Mouse (Mus musculus) liver (tissue): ENCODE results near the gene Lamtor3.
"Not testable (repeated sequence)": the region's sequence is repeated elsewhere in the genome, so short reads cannot be mapped to it uniquely, and the experiment has no call there.

Source experiments
- DNase-seq: peaks from one replicate; pipeline ENCODE4 v3.0.0-alpha.2; 2020; ENCODE audit warnings: mixed read lengths

Lamtor3 gene

DNA sequence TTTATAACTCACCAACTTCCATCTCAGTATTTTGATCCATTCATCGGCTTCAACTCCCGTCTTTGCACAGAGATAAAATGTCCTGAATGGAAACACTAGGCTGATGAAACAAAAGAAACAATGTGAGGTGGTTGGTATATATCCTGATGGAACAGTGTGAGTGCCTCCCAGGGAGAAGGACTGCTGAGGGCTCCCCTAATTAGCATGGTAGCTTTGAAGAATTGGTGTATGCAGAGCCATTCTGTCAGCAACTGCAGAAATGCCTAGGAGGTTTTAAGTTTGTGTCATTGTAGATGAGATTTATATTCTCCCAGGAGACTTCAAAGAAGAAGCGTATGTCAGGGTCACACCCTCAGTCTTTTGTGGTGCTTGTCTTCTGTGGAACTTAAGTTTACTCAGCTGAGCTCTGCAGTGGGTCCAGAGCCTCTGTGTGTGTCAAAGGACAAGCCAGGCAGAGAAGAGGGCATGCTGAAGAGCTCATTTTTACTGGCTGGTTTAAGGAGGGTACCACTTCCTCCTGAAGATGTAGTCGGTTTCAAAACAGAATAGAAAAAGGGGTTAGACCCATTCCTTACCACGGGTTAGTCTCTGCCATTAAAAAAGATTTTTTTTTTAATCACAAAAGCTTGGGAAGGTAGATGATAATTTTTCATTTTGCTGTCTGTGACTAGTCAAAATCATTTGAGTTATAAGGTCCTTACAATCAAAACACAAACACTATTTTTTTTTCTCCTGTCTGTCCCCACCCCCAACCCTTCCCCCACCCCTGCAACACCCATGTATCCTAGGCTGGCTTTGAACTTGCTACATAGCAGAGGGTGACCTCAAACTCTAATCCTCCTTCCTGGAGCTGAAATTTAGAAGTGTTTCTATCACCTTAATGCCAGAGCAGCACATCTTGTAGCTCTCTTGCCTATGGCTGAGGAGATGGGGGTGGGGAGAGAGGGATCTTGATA, 17.5 kb downstream of the Lamtor3 start:
- no peak for DNase-seq

DNA sequence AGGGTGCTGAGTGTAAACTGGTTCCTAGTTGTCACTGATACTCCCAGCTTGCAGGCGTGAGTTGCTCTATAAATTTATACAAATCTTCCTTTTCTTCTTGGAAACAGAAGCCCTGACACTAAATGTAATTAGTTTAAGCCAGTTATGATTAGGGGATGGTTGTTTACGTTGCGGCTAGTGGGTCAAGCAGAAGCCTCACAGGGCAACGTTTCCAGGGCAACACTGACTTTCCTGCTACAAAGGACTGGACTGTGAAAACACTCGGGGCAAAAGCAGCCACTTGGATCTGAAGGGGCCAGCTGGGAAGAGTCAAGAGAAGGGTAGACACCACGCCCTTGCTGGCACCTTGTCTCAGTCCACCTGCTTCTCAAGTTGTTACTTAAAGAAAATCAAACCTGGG, 18.2 kb downstream of the Lamtor3 start:
- no peak for DNase-seq

DNA sequence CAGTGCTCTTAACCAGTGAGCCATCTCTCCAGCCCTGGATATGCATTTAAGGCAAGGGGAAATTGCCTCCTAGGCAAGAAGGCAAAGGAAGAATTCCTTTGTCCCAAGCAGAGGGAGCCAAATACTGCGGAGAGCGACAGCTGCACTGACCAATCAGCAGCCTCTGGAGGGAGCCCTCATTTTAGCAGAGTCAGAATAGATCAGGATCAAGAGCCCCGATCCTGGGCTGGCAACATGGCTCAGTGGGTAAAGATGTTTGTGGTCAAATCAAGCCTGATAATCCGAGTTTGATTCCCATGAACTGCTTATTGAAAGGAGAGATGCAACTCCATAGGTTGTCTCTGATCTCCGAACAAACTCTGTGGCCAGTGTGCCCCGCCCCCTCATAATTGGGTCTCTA, 20.3 kb downstream of the Lamtor3 start:
- DNase-seq = peak; percentile 43

DNA sequence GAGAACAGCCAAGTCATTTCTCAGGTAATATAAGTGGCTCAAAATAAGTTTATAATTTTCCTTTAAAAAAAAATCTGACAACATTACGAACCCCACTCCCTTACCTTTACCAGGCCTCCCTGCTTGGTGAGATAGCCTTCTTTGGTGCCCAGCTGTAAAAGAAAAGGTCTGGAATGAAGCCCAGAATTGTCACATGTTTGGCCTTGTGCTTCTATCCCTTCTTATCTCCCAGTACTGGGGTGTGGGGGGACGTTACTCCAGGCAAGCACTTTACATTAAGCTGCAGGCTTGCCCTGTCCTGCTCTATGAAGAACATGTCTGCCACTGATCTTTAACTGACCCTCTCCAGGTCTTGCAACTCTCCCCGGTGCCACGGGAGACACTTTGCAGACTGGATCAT, 22.5 kb downstream of the Lamtor3 start:
- peak; percentile 67 for DNase-seq

DNA sequence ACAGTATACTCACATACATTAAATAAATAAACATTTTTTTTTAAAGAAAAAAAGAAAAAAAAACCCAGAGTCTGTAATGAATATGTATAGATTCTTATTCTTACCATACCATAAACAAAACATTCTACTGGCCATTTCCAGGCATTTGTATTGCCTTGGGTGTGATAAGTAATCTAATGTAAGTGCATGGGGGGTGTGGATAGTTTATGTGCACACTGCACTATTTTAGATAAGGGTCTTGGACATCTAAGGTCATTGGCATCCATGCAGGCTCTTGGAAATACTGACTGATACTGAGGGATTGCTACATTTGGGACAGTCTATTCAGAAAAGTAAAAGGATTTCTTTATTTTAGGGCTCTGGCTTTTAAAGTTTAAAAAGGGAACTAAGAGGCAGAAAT, 23.2 kb downstream of the Lamtor3 start:
- no peak for DNase-seq

DNA sequence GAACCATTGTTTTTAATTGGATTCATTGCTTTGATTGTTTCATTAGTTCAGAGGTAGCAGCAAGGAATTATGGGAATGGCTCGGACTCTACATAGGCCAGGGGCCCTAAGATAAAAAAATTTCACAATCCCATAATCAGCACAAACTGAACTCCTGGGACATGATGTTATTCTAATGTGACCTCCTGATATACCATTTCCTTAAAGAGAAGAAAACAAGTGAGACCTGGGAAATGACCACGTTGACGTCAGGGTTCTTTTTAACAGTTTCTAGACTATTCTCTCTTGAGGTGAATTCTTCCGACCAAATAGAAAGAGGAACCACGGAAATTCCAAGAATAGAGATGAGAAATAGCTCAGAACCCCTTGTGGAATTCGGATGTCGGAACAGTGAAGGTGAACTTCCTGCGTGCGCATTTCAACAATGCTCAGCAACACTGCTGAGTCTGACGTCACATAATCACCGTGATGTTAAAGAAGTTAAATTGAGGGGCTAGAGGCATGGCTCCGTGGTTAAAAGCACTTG, 23.9 kb downstream of the Lamtor3 start:
- no peak for DNase-seq

DNA sequence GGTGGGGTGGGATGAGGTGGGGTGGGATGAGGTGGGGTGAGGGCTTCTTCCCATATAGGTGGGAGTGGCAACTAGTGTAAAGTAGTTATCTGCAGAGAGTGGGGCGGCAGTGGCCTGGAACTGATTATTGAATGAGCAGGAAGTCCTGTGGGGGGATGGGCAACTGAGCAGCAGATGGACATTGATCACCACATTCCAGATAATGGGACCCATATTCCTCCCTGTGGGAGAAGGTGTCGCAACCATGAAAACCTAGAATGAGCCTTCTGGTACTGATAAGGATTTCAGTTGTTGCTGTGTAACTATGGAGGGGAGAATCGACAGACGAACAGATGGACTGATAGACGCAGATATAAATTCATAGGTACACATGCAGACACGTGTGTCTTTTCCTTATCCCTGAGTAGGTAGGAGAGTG, 25.4 kb downstream of the Lamtor3 start:
- DNase-seq = peak; percentile 78

DNA sequence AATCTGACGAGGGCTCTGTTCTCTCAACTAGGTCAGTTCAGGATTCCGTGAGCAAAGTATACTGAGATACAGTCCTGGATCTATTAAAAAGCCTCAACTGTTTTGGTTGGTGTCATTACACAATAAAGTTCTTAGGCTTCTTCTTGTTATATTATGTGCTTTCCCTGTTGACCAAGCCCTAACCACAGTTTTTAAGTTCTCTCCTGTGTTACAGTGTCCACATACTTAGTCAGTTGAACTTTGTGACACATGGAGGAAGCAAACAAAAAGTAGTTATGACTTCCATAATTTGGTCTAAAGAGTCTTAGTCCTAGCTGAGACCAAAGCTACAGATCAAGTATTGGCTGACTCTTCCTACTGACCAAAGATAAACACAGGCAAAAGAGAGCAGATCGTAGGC, 28.5 kb downstream of the Lamtor3 start:
- DNase-seq = no peak

DNA sequence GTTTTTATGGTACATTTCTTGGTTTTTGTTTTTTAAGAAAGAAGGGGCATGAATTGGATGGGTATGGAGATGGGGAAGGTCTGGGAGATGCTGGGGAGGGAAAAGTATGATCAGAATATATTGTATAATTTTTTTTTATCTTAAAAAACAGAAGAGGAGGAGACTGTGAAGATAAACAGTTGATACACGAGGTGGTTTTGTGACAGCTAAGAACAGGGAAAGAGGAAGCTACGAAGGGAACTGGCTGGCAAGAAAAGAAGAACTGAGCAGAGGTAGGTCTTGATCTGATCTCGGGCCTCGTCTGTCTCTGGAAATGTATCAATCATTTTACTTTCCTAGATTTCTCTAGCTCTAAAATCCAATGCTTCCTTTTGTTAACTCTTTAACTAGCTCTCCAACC, 29.2 kb downstream of the Lamtor3 start:
- no peak for DNase-seq

DNA sequence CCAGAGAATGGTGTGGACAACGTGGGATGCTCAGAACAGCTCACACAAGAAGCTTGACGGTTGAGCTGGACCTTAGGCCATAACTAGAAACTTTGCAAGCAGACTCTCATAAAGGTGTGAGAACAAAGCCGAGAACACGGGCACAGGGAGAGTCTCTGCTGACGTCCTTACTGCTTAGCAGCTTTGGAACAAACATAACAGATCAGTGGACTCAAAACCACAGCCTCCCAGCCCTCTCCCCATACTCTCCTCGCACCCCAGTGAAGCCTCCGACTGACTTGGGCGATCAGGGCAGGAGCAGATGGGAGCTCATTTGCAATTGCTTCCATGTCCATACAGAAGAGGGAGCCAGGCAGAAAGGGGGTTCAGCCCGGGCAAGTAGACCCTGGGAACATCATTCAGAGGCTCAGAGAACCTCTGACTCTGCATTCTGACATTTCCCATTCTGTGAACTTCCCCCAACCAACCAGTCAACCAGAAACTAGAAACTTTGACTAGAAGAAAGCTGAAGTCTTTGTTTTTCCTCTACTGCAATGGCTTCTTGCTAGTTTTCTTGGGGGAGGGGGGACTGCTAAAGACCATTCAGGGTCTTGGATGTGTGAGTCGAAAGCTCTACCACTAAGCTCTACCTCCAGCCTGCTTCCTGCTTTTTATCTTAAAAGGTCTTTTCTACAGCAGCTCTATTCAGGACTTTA, 32.0 kb downstream of the Lamtor3 start:
- DNase-seq = no peak

DNA sequence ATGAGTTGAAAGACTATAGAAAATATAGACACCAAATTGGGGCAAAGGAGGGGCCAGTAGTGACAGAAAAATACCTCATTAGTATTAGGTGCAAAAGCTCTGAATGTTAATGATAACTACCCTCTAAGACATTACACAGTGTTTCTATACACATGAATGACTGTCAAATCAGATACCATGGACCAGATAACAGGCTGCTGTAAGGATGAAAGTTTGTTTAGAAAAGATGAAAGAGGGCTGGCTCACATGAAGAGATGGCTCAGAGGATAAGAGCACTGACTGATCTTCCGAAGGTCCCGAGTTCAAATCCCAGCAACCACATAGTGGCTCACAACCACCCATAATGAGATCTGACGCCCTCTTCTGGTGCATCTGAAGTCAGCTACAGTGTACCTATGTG, 33.0 kb downstream of the Lamtor3 start:
- DNase-seq = not testable (repeated sequence)

DNA sequence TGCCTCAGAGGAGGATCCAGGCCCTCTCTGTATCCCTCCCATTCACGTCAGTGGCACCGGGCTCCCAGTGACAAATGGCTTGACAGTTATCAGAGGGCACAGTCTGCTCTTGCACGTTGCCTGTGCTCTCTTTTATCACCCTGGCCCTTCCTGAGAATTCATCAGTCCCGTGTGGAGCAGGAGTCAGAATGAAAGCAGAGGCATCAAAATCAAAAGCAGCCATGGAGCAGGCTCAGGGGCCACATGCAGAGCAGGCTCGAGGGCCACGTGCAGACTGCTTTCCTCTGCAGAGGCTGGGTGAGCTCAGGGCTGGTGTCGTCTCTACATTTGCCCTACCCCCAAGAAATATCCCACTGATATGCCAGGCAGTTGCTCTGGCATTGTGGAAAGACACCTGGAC, 33.5 kb downstream of the Lamtor3 start:
- peak; percentile 73 for DNase-seq

DNA sequence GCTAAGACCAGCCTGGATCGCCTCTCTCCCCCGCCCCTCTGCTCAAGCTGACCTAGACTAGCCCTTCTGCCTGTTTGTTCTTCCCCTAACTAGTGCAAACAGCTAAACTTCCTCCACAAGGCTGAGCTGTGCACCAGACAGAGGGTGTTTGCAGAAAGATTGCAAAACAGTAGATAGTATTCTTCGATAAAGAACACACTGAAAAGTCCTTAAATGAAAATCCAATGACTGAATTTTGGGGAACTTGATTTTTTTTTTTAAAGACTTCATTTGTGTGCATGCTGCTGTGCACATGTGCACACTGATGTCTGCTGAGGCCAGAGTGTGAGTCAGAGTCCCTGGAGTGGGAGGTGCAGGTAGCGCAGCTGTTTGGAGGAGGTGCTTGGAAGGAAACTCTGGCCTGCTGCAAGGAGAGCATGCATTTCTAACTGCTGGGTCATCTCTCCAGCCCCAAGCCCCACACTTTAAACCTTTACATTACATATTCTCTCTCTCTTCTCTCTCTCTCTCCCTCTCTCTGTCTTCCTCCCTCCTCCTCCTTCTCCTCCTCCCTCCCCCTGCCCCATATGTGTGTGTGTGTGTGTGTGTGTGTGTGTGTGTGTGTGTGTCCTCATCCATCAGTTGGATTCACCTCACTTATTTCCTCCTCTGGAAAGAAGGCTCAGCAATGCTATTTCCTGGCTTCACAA, 34.1 kb downstream of the Lamtor3 start:
- peak; percentile 59 for DNase-seq

DNA sequence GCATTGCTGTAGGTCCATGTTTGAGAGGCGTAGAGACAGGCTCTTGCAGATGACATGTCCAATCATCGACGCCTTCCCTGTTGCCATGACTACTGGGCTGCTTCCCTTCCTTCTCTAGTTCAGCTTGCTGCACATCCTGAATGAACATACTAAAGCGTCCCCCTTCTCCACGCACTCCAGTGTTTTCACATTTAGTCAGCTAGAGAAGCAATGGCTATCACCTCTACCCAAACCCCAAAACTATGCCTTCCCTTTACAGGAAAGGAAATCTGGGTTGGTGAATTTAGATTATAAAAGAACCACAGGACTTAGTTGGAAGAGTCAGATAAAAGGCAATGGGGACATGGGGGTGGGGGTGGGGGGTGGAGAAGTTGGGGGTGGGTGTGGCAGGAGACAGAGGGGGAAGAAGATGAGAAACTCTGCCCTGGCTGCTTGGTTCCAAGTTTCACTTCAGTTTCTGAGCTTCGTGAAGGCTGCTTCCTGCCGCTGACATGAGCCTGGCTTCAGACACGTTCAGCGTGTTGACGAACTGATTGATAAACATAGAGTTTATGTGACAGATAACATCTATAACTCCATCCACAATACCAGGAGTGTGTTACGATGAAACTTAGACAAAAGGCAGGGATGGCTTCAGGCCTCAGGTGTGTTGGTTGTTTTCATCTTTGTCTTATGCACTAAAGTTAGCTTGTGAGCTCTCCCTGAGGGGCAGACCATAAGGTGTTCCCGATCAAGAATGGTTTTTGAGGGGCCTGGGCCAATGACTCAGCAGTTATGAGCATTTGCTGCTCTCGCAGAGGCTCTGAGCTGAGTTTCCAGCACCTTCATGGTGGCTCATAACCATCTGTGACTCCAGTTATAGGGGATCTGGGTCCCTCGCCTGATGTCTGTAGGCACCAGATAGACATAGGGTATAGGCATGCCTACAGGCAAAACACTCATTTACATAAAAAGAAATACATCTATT, 34.9 kb downstream of the Lamtor3 start:
- DNase-seq = peak; percentile 74

DNA sequence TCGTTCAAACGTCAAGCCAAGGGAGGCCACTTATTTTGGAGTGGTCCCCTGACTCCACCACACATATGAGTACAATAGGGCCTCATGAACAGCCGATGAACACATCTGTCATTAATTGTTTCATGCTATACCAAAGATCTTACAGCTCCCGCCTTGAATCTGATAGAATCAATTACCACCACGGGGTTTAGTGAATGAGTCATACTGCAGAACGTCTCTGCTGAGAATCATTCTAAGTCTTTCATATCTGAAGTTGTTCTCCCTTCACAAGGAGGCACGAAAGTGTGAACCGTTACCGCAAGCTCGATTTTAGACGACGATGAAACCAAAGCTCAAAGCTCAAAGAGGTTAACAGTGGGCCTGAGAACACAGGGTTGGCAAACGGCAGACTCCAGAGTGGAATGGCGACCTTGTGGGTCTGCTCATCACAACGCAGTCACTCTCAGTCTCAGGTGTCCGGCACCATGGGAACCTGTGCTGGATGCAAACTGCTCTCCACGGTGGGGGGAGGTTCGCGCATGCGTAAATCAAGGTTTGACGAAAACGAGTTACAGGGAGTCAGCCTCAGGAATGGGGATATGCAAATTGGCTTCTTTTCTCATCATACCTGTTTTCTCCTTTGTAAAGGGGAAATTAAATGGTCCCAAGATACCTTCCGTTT, 36.1 kb downstream of the Lamtor3 start:
- DNase-seq = no peak

DNA sequence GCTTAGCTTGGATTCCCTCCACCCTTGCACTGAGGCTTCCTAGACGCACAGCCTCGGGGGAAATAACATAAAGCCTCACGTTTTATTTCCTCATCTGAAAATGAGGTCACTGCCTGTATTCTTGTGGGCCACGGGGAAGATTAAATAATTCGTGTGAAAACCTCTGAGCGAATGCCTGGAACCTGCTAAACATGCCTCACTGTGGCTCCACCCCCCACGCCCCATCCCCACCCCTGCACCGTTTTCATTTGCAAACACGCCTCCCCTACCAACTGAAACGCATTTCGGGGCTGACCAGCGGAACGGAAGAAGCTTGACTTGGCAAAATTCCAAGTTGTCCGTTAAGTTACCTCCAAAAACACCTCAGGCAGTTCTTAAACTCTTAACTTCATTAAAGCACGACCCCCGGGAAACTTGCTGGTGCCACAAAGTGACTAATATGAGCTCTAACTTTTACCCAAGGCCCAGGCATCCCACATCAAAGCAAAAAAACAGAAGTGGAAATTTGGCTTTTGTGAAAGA, 37.3 kb downstream of the Lamtor3 start:
- DNase-seq = peak; percentile 86

DNA sequence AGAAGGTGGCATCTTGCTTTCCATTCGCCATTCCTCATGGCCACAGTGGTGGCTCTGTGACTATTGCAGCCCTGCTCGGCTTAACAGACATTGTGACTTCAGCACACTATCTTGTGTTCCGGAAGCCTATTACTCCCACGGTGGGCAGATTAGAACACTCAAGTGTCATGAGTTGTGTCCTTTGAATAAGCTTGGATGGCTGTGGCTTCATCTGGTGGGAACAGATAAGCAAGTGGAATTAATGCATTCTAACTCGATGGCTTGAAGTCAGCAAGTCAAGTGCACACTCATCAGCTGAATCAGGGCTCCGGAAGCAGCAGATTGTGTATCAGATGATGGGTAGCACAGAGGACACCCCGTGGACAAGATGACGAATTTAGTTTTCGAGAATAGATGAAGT, 39.6 kb downstream of the Lamtor3 start:
- DNase-seq = peak; percentile 76

DNA sequence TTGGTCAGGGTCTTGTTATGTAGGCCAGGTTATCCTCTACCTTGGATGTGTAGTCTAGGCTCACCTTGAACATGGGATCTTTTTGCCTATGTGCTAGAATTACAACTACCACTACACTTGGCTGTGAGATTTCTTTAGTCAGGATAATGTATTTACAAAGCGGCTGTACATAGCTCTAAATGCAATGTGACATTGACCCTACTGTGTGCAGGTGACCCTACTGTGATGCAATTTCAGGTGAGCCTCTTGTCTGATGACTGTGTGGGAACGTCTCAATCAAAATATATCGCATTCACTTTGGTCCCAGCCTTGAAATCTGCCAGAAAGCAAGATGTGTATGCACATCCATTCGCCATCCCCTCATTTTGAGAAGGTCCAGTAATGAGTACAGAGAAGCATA, 40.0 kb downstream of the Lamtor3 start:
- DNase-seq = no peak

DNA sequence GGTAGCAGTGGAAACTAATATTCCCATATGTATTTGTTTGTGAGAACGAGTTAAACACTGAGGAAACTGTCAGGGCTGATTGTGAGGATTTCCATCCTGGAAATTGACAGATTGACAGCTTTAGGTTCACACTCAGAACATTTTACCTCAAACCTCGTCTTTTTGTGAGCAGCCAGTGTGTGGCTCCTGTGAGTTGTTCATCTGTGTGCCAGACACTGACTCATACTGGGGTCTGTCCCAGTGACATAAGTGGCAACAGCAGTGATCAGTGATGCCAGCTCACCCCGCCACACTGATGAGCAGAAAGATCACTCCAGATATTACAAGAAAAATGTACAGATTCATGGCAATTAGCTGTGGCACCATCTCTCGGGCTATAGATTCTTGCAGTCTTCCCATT, 41.1 kb downstream of the Lamtor3 start:
- no peak for DNase-seq

DNA sequence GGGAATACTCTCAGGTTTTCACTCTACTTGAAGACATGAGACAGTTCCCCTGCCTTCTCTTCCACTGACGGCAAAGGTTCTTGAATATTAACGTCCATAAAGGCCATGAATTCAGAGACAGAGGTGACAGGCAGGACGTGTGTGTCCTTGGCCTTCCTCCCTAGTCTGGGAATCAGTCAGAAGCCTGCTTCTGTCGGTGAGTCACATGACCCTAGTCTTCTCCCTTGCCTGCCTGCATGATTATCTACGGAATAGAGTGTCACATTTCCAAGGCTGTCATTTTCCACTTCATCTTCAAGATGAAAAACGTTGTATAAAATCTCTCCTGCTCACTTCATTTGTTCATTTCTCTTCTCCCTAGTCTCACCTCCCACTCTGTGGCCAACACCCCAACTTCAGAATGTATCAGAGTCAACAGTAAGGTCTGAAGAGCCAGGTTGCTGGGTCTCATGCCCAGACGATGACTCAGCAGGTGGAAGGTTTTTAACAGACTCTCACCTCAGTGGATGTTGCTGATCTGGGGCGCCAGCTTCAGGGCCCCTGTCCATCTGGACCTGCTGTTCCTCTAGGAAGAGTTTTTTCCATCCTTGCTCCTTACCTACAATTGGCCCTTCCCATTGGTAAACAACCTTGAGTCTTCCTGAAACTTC, 43.6 kb downstream of the Lamtor3 start:
- peak; percentile 56 for DNase-seq

DNA sequence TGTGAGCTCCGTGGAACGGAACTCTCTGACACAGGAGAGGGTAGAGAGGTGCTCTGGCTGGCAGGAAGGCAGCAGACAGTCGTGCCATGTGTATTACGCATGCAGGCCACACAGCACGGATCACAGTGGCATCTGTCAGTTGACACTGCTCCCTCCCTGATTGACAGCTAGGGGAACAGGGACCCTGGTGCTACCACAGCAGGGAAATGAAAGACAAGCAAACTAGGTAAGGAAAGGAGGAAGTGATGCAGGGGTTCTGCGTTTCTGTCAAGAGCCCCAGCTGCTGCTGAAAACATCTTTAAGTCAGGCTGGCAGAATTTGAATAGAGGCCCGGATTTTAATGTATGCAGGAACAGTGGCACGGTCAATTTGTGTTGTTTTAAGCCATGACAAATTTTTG, 45.2 kb downstream of the Lamtor3 start:
- DNase-seq = no peak
